Mouse (Mus musculus) erythroid progenitor cell, adult 5-6 weeks (primary cell): ENCODE results near the gene Slc2a10. TPM values are rescaled to one million over a fixed set of nuclear protein-coding genes. Genes with fewer than 3 reads are reported as not detected.

ENCODE experiments used
- ATAC-seq: replicated peaks from 2 replicates; pipeline ENCODE4 v1.8.0; 2016; ENCODE audit warnings: moderate number of reproducible peaks, mild to moderate bottlenecking, moderate TSS enrichment, inconsistent platforms; ENCODE audit not compliant: poor library complexity, low FRiP score, severe bottlenecking
- total RNA-seq, 2 experiments: library from RNA; stranded (forward) in 1 of 2; stranded (reverse) in 1 of 2; fragments of 150-400 nt in 1 of 2; fragments of 186-747, 209-891 nt in 1 of 2; gene quantifications; 2 replicates each; pipeline versions ENCODE4 v1.2.3 to v1.2.4; 2015 to 2017; ENCODE audit warnings: low replicate concordance in 2 of 2

Slc2a10 gene
- not detected in 2 replicates for total RNA-seq (2015; ENCODE audit: low replicate concordance)
- total RNA-seq (2017; ENCODE audit: low replicate concordance): not detected in 2 replicates

DNA sequence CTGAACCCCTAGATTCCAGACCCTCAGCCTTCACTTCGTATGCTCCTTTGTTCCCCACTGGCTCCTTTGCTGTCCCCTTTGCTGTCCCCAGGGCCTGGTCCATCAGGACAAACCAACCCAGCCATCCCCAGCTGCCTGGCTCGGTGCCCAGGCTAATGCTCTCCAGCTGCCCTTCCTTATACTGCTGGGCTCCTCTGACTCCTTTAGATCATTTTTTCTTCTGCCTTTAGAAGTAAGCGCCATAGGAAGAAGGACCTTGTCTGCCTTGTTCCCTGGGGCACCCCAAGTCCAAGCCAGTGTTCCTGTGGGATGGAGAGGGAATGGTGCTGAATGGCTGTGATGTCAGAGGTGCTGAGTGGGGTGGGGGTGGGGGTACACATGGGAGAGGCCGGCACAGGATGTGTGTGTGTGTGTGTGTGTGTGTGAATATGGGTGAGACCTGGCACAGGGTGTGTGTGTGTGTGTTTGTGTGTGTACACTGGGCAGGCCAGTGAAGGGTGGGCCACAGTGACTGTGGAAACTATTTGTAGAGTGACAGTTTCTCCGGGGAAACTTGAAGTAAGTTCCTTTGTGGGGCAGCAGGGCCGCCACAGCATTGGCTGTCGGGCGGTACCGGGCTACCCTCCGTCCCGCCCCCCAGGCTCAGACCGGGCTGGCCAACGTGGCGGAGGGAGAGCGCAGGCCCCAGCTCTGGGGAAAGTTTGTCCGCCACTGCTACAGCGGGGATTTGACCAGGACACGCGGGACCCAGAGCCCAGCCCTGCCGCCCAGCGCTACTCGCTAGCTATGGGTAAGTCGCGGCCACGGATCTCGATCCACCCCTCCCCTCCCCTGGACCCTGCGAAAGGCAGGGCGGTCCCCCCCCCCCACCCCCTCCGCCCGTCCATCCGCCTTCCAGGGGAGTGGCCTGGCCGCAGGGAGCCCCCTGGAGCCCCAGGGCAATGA lies at the start of gene Slc2a10:
Slc2a10 (plus strand) TSS at position 529 of the 945 bp plus-strand sequence.
- no peak for ATAC-seq

DNA sequence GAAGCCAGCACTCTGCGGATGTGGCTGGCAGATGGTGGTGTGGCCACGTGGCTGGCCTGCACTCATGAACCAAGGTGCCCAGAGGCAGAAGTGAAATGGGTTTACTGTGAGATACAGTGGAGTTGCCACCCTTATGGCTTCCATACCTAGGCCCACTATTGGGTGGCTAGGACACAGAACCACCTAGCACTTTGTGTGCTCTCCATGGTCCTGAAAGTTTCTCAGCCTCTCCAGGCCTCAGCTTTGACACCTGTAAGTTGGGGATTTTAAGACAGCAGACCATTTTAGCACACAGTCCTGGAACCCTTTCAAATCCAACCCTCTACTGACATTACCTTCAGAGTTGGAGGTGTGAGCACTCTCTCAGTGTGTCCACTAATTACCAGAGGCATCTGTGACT lies 46.9 kb upstream of the Slc2a10 start:
- no peak for ATAC-seq

DNA sequence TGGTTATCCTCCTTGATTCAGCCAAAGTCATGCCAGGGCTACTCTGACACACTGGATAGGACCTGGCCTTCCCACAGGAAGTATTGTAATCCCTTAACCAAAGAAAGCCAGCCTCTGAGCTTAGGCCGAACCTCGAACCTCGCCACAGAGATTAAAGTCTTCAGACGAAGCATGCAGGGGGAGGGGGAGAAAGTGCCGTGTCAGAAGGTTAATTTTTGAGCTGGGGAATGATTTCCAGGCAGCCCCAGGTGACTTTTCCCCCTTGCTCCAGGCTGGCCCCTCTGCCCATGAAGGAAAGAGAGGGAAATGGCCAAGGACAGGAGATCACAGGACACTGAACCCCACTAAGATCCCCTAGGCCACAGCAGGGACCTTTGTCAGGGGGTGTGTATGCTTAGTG lies 45.4 kb upstream of the Slc2a10 start:
- ATAC-seq: no peak

GRCm38 (mm10) chr2:165459663-165460062 lies 43.9 kb upstream of the Slc2a10 start:
- no peak for ATAC-seq

- ATAC-seq: no peak
These were observed 35.6 kb upstream of the Slc2a10 start for GRCm38 (mm10) chr2:165467824-165468452.

DNA sequence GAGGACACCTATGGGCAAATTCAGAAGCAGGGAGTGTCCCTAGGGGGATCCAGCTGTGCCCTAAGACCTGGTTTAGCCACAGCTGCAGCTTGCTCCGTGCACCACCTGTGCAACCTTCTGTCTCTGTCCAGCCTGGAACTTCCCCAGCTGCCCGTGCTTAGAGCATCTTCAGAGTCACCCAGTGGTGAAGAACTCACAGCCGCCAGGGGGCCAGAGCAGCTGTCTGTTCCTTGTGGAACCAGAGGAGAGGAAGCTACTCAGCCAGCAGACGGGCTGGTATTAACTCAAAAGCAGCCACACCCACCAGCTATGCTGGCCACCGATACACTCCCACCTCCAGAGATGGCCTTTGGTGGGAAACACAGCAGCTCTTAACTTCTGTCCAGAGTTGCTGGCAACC lies 33.4 kb upstream of the Slc2a10 start:
- no peak for ATAC-seq

- no peak for ATAC-seq
These were observed 31.6 kb upstream of the Slc2a10 start for GRCm38 (mm10) chr2:165471943-165472342.

GRCm38 (mm10) chr2:165473003-165473402 lies 30.6 kb upstream of the Slc2a10 start, which contains the start of gene Slc13a3:
Gene Slc13a3 (minus strand): TSS chr2:165473230.
- ATAC-seq: no peak

GRCm38 (mm10) chr2:165475412-165475811 lies 28.2 kb upstream of the Slc2a10 start:
- ATAC-seq: no peak

DNA sequence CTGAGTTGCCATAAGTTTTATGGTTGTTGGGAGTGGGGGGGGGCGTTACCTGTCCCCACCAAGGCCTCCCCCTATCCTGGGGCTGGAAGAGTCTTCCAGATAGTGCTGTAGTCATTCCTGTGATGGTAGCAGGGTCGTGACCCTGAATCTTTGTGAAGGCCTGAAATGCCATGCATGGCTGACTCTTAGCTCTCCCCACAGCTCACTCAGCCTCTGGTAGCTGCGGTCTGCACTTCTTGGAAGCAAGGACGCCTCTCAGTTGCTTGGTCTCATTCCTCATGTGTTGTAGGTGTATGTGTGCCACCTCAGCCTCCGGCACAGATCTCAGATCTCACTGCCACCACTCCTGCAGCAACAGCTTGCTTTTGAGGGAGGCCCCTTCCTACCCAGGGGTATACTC lies 27.7 kb upstream of the Slc2a10 start:
- no peak for ATAC-seq

- 0 out of 2 replicates have a peak, but pooled peaks have one; percentile 30 for ATAC-seq
These were observed 21.6 kb upstream of the Slc2a10 start for GRCm38 (mm10) chr2:165482003-165482402.

GRCm38 (mm10) chr2:165484152-165484551 lies 19.4 kb upstream of the Slc2a10 start:
- no peak for ATAC-seq

DNA sequence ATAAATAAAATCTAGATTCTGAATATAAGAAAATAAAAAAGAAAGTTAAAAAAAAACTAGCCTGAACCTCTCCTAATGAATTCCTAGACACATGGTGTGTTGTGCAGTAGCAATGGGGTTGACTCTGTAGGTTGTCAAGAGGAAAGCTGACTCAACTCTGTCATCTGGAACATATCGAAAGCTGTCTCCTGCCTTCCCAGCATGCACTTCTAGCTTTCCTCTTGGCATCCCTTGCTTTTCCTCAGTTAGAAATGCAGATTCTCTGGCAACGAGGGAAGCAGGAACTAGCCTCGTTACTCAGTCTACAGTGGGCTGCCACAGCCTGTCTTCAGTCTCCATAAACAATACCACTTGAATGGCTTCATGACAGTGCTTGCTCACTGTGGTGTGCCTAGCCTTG lies 17.8 kb upstream of the Slc2a10 start:
- ATAC-seq: no peak

DNA sequence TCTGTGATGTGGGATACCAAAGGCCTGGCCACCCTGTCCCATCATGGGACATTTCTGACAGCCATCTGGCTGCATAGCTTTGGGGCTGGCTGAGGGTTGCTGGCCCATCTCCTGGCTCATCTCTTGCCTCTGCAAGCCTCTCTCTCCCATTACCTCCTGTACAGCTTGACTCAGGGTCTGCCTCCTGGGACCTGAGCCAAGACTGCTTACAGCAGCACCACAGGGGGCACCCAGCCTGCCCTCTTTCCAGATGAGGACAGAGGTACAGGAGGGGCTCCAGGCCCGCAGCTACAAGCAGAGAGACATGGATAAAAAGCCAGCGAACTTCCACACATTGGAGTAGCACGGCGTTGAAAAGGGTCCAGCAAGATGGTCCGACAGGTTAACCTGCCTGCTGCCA lies 17.2 kb upstream of the Slc2a10 start:
- ATAC-seq: no peak

- ATAC-seq: no peak
These were observed 16.6 kb upstream of the Slc2a10 start for GRCm38 (mm10) chr2:165486881-165487535.

GRCm38 (mm10) chr2:165492648-165493553 lies 10.7 kb upstream of the Slc2a10 start, which contains the start of gene Trp53rka:
Gene Trp53rka (minus strand): TSS chr2:165493324.
- peak; percentile 70 for ATAC-seq

DNA sequence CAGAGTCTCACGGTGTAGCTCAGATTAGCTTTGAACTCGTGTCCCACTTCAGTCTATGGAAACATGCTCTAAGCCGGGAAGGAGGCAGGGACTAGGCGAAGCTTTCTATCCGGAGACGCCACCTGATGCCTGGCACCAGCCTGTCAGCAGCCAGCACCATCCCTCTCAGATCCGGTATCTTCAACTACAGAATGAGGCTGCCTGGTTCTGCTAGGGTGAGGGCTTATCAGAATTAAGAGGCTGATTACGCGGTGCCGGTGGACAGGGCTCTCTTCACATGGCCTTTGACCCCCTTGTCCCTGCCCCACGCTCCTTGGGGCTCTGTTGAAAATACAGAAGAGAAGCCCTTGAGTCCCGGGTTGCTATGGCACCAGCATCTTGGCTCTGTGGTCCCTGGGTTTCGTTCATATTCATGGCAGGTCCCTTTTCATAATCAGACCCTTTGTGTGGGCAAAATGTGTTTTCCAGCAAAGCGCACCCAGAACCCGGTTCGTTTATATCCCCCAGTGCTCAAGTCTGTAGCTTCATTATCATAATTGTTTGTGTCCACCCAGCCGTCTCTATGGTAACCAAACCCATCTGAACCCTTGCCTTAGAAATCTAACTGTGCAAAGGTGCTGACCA lies 9.9 kb upstream of the Slc2a10 start:
- ATAC-seq: no peak

GRCm38 (mm10) chr2:165494495-165494894 lies 9.1 kb upstream of the Slc2a10 start:
- ATAC-seq: no peak

DNA sequence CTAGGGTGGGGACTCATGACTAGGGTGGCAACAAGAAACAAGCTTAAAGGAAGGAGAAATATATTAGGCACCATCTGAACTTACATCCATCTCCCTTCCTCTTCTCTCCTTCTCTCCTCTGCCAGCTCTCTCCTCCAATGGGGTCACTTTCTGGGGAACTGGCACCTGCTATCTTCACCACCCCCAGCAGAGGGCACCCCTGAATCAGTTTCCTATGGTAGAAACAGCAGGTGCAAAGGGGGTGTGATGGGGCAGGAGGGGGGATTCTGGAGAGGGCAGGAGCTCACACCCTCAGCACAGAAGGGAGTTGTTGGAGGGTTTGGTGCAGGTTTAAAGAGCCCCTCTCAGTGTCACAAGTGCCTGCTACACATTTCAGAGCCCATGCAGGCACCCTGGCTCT lies 7.3 kb upstream of the Slc2a10 start:
- ATAC-seq: no peak
